ENCODE assay signal across 11 mouse cellular contexts in the genomic region with DNA sequence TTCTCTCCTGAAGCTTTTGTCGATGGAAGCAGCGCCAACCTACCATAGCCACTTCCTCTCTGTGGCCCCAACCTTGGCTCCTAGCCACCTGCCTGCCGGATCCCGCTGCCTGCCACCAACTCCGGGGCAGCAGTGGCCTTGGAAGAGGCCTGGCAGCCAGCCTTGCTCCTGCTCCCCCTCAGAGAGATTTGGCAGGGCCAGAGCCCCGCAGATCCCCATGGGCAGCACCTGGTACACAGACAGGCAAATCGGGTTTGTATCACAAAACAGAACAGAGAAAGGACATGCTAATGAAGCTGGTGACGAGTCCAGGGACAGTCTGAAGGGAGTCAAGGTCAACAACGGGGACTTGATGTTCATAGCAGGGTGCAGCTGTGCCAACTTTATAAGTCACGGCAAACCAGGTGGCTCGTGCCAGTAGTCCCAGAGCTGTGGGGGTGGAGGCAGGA. TPM values are rescaled to one million over a fixed set of nuclear protein-coding genes. Genes with fewer than 3 reads are reported as not detected.
DNase-seq lines count a peak whose midpoint lies in the region; ATAC-seq and TF ChIP-seq lines count a peak whose summit lies in the region.
"Had no signal": no experiment of that assay in that cellular context is flagged by ENCODE, and none has a peak within 500 bp of the region (broad histone marks: within the 10 kb centered on the region; RNA-seq: fewer than 3 reads in every experiment).

No protein-coding gene starts in this region.

- peaks cover 3% of the 10 kb centered on the region; the same call in 1 of the 2 replicates for H3K9me3 ChIP-seq in kidney, embryonic 16.5 days (ENCODE audit: low read length)
- no peaks in the 10 kb centered on the region for H3K9me3 ChIP-seq in intestine, embryonic 16.5 days (ENCODE audit: control insufficient read depth, low read length)
- H3K9me3 ChIP-seq: limb, embryonic 15.5 days had no signal

- H3K27ac ChIP-seq in kidney, embryonic 16.5 days (ENCODE audit: low read length), result no peak overlapping the region
- no peak overlapping the region for H3K27ac ChIP-seq in intestine, embryonic 16.5 days (ENCODE audit: low read length)
- no peak overlapping the region for H3K27ac ChIP-seq in thymus, adult 2 months (ENCODE audit: control insufficient read depth, insufficient read depth, low read length)
- H3K27ac ChIP-seq in left cerebral cortex, adult 2 months, result no peak overlapping the region
- H3K27ac ChIP-seq: limb, embryonic 15.5 days had no signal

- no peak overlapping the region for H3K9ac ChIP-seq in kidney, embryonic 16.5 days (replicated peaks; ENCODE audit: low read length)
- no peak overlapping the region for H3K9ac ChIP-seq in intestine, embryonic 16.5 days (ENCODE audit: low read depth, low read length)
- H3K9ac ChIP-seq: limb, embryonic 15.5 days had no signal

- intact Hi-C loops in left cerebral cortex, adult 2 months (cut with DNase I), result no loop called here

- no peak overlapping the region for H3K4me3 ChIP-seq in kidney, embryonic 16.5 days (ENCODE audit: low read length)
- no peak overlapping the region for H3K4me3 ChIP-seq in intestine, embryonic 16.5 days (ENCODE audit: low read length)
- no peak overlapping the region for H3K4me3 ChIP-seq in thymus, adult 2 months (ENCODE audit: control insufficient read depth, insufficient read depth, low read length)
- H3K4me3 ChIP-seq in left cerebral cortex, adult 2 months, result no peak overlapping the region
- H3K4me3 ChIP-seq: limb, embryonic 15.5 days had no signal

- WGBS in kidney, embryonic 16.5 days, result 71% methylated on average over 11 of the region's 11 CpGs
- 73% methylated on average over 11 of the region's 11 CpGs for WGBS in intestine, embryonic 16.5 days
- 18% methylated on average over 11 of the region's 11 CpGs for WGBS in thymus, adult 2 months

- H3K27me3 ChIP-seq in kidney, embryonic 16.5 days (ENCODE audit: insufficient read depth, low read length), result no peaks in the 10 kb centered on the region
- H3K27me3 ChIP-seq in intestine, embryonic 16.5 days (replicated peaks; ENCODE audit: control insufficient read depth, insufficient read depth, low read length), result no peaks in the 10 kb centered on the region
- no peaks in the 10 kb centered on the region for H3K27me3 ChIP-seq in thymus, adult 2 months (ENCODE audit: control insufficient read depth, insufficient read depth, low read length)
- H3K27me3 ChIP-seq: limb, embryonic 15.5 days had no signal

- DNase-seq in kidney, adult 11 months, result peak; percentile 88
- peak; percentile 45 for DNase-seq in Muller cell, postnatal 12 days (ENCODE audit: inconsistent ontology term)
- DNase-seq in cerebellum, adult 8-10 months, result peak; percentile 79
- no peak for DNase-seq in thymus, adult 2 months
- DNase-seq in left cerebral cortex, adult 2 months (ENCODE audit: extremely low spot score in 1 of 2, low spot score in 2 of 2), result no peak
- no peak for DNase-seq in embryo, embryonic 10 days (ENCODE audit: low spot score)

- no peak for TF ChIP-seq CTCF in thymus, adult 2 months (IDR thresholded peaks at IDR 0.05; ENCODE audit: borderline replicate concordance, control insufficient read depth, extremely low read depth, insufficient read depth, low read length, poor library complexity)
- TF ChIP-seq CTCF in left cerebral cortex, adult 2 months (IDR thresholded peaks at IDR 0.05), result no peak

- no peaks in the 10 kb centered on the region for H3K4me1 ChIP-seq in kidney, embryonic 16.5 days (ENCODE audit: insufficient read depth, low read length)
- peaks cover 3% of the 10 kb centered on the region; the same call in 1 of the 2 replicates for H3K4me1 ChIP-seq in intestine, embryonic 16.5 days (ENCODE audit: control insufficient read depth, insufficient read depth, low read length)
- H3K4me1 ChIP-seq in thymus, adult 2 months (replicated peaks; ENCODE audit: control insufficient read depth, insufficient read depth, low read length), result peaks cover 8% of the 10 kb centered on the region
- H3K4me1 ChIP-seq: limb, embryonic 15.5 days had no signal

- ATAC-seq in kidney, embryonic 16.5 days (ENCODE audit: low FRiP score, low TSS enrichment), result no peak
- peak; percentile 43; the same call in 1 of the 2 replicates for ATAC-seq in intestine, embryonic 16.5 days

- no peak overlapping the region for H3K4me2 ChIP-seq in kidney, embryonic 16.5 days (replicated peaks; ENCODE audit: low read depth, low read length)
- no peak overlapping the region for H3K4me2 ChIP-seq in intestine, embryonic 16.5 days (ENCODE audit: low read depth, low read length)
- H3K4me2 ChIP-seq: limb, embryonic 15.5 days had no signal

- H3K36me3 ChIP-seq in kidney, embryonic 16.5 days (ENCODE audit: insufficient read depth, low read length), result no peaks in the 10 kb centered on the region
- H3K36me3 ChIP-seq in intestine, embryonic 16.5 days (ENCODE audit: control insufficient read depth, insufficient read depth, low read length), result no peaks in the 10 kb centered on the region
- no peaks in the 10 kb centered on the region for H3K36me3 ChIP-seq in thymus, adult 2 months (ENCODE audit: control insufficient read depth, insufficient read depth, low read length)
- H3K36me3 ChIP-seq: limb, embryonic 15.5 days had no signal

- TF ChIP-seq POLR2A in thymus, adult 2 months (IDR thresholded peaks at IDR 0.05; ENCODE audit: control insufficient read depth, extremely low read depth, insufficient read depth, low read length, poor library complexity), result no peak

RNA-seq across cellular contexts. Expression of gene Nr0b2, which starts 10.0 kb away (rescaled TPM):
- 0.57 and 0.97 TPM in 2 replicates for polyA plus RNA-seq in kidney, embryonic 16.5 days (2015; fragmentation: Nextera tagmentation; extraction: Ambion mirVana)
- polyA plus RNA-seq in intestine, embryonic 16.5 days (2015; fragmentation: Nextera tagmentation; extraction: Ambion mirVana), result 9.2 and 10.3 TPM in 2 replicates
- polyA plus RNA-seq in thymus, adult 2 months (2012; rRNA removed), result 2.4 TPM in 1 of 2 replicates, not detected in the other
- not detected for total RNA-seq in left cerebral cortex, adult 2 months (2021)
- total RNA-seq: gastrocnemius, postnatal 4 days had no signal
- polyA plus RNA-seq: cortical plate, adult 2 months; limb, embryonic 15.5 days had no signal

RNA-seq across cellular contexts. Expression of gene Gpatch3, which starts 11.4 kb away (rescaled TPM):
- 7.5 and 8.3 TPM in 2 replicates for polyA plus RNA-seq in kidney, embryonic 16.5 days (2015; fragmentation: Nextera tagmentation; extraction: Ambion mirVana)
- polyA plus RNA-seq in intestine, embryonic 16.5 days (2015; fragmentation: Nextera tagmentation; extraction: Ambion mirVana), result 5.5 and 7.5 TPM in 2 replicates
- polyA plus RNA-seq in thymus, adult 2 months (2012; rRNA removed), result 7.9 and 9.5 TPM in 2 replicates
- 1 to 10 TPM; 8.5 to 8.7 TPM for total RNA-seq in left cerebral cortex, adult 2 months (2021)

RNA-seq across cellular contexts. Expression of gene Nudc, which starts 17.4 kb away (rescaled TPM):
- polyA plus RNA-seq in kidney, embryonic 16.5 days (2015; fragmentation: Nextera tagmentation; extraction: Ambion mirVana), result 293 and 321 TPM in 2 replicates
- 214 and 228 TPM in 2 replicates for polyA plus RNA-seq in intestine, embryonic 16.5 days (2015; fragmentation: Nextera tagmentation; extraction: Ambion mirVana)
- 51.9 and 61.3 TPM in 2 replicates for polyA plus RNA-seq in thymus, adult 2 months (2012; rRNA removed)
- 100 to 1,000 TPM; 143 to 156 TPM for total RNA-seq in left cerebral cortex, adult 2 months (2021)

RNA-seq across cellular contexts. Expression of gene Gpn2, which starts 21.0 kb away (rescaled TPM):
- polyA plus RNA-seq in kidney, embryonic 16.5 days (2015; fragmentation: Nextera tagmentation; extraction: Ambion mirVana), result 20.9 and 21.0 TPM in 2 replicates
- polyA plus RNA-seq in intestine, embryonic 16.5 days (2015; fragmentation: Nextera tagmentation; extraction: Ambion mirVana), result 17.1 and 17.3 TPM in 2 replicates
- 59.4 and 64.2 TPM in 2 replicates for polyA plus RNA-seq in thymus, adult 2 months (2012; rRNA removed)
- total RNA-seq in left cerebral cortex, adult 2 months (2021), result 10 to 100 TPM in 1 of 2 experiments, 1 to 10 TPM in 1; 9.4 to 12.3 TPM

RNA-seq across cellular contexts. Expression of gene Sfn, which starts 38.8 kb away (rescaled TPM):
- 20.7 and 21.4 TPM in 2 replicates for polyA plus RNA-seq in kidney, embryonic 16.5 days (2015; fragmentation: Nextera tagmentation; extraction: Ambion mirVana)
- polyA plus RNA-seq in intestine, embryonic 16.5 days (2015; fragmentation: Nextera tagmentation; extraction: Ambion mirVana), result 50.1 and 59.9 TPM in 2 replicates
- 60.5 and 65.9 TPM in 2 replicates for polyA plus RNA-seq in thymus, adult 2 months (2012; rRNA removed)
- total RNA-seq in left cerebral cortex, adult 2 months (2021), result 1 to 10 TPM; 1.7 to 2.6 TPM

Comparison
In these comparisons a context has a peak if more than half of its experiments do, and no peak if none do; other contexts are left out.
1. DNase-seq: peak in kidney, adult 11 months (single experiment), Muller cell, postnatal 12 days (single experiment) and cerebellum, adult 8-10 months (single experiment); none in thymus, adult 2 months (single experiment), left cerebral cortex, adult 2 months (0 of 2) and embryo, embryonic 10 days (single experiment).